Mouse (Mus musculus) inflammation-experienced regulatory T-cells, adult 6 months (primary cell): ENCODE measurements at regions not wholly inside any gene's neighbourhood (a gene's known extent, or its start where the extent isn't known, plus 50 kb on each side); places are given as distances from the start of the nearest gene placed in this dataset.

Source experiments
- ATAC-seq: one replicate; pipeline ENCODE4 v1.8.0; 2017

DNA sequence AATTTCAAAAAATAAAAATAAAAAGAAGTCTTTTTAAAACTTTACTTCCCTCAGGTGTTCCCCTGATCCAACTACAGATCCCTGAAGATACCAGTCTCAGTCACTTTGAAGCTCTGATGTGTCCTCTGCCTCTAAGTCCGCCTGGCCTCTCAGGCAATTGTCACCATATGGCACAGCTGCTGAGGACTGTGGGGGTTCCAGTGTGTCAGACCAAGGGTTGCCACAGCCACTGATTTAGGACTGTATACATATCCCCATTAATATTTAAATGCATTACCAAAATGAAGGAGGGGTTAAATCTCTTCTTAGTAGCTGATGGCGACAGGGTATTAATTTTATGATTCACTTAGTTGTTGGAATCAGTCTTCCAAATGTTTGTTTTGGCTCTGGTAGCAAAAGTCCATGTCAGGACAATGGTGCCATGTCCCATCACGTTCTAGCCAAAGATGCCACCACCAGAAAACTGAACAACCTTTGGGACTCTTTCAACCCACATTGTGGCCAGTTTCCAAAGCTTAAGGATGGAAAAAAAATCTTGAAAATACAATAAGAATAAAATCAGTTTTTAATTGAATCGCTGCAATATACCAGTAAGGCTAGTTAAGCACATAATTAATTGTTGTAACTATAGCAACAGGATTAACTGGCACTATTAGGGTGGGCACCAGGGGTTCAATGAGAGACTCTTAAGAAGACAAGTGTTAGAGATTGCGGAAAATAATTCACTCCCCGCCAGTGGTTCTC is 62.5 kb downstream of the Arrdc4 start:
- ATAC-seq, result no peak

DNA sequence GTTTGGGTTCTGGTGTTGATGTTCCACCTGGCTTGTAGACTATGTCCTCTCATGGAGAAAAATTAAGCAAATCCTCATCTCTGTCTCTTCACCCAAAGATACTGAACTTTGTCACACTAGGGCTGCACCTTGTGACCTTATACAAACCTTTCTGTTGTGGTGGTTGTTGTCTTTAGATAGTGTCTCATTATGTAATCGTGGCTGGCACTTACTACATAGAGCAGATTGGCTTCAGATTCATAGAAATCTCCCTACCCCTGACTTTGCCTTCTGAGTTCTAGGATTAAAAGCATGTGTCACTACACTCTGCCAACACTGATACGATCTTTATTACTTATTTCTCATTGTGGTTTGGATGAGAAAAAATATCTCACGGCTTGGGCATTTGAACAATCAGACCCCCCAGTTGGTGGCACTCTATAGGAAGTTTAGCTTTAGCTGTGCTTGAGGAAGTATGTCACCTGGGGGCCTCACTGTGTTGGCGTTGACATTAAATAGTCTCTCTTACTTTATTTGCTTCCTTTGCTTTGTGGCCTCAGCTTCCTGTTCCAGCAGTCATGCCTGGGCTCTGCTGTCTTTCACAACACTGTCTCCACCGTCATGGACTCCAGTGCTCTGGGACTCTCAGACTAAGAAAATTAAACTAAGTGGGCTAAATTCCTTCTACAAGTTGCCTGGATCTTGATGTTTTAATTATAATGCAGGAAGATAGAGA is 66.0 kb downstream of the Arrdc4 start:
- ATAC-seq, result peak; percentile 64

DNA sequence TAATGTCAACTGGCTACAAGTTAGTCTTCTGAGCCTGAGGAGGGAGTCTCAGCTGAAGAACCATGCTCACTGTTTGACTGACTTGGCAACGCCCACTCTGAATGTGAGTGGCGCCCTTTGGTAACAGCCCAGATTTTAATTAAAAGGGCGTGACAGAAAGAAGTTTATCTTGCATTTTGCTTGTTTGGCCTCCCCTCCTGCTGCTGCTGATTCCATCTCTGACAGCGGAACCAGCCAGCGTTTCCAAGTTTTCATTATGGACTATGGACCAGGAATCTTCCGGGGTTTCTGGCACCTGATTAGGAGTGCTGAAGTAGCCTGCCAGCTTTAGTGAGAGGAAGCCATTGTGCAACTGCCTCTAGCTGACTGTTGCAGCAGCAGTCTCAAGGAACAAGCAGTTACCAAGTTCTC is 66.7 kb downstream of the Arrdc4 start:
- no peak for ATAC-seq

DNA sequence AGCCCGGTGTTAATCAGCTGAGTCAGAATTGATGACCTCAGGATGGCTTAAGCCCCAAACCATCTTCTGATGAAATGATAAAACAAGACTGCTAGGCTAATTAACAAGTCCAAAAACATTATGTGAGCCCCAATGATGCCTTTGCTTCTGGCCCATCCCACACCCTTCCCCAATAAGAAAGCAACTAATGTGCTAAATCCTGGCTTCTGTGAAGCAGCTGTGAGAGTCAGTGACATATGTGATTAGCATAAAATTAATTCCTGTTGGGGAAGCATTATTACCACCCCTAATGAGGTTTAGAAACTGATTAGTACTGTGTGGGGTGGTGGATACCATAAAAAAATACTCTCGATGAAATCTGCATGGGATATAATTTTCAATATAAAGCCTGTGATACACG is 69.3 kb downstream of the Arrdc4 start:
- no peak for ATAC-seq

DNA sequence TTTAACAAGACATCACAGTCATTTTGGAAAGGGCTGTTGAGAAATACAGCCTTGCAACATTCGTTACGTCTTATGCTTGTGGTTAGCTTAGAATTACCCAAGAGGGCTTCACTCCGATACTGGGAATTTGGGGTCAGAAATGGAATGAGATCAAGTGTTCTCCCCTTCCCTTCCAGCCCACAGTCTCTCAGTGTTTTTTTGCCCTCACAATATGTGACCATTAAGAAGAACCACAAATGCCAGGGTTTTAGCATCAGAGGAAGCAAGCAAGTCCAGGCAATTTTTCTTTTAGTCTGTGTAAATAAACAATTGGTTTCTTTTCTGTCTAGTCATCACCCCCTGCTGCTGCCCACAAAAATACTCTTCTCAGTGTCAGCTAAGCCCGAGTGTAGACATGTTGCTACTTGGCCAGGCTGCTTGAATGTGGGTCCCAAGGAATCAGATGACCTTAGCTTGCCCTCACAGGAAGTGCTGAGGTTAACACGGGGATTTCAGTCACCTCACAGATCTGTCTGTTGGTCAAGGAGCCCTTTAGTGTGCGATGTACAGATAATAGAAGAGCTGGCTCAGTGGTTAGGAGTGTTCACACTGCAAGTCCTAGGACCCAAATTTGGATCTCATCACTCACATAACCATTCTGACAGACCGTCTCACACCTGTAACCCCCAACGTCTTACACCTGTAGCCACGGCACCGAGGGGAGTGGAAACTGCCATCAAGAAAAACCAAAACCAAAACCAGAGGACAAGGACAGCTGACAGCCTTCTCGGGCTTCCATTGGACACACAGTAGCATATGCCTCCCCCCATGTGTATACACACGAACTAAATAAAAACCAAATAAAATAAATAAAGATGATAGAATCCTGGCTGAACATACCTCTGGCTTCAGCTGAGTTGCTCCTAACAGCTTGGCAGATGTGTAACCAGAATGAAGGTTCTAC is 81.0 kb downstream of the Arrdc4 start:
- ATAC-seq, result peak; percentile 50

DNA sequence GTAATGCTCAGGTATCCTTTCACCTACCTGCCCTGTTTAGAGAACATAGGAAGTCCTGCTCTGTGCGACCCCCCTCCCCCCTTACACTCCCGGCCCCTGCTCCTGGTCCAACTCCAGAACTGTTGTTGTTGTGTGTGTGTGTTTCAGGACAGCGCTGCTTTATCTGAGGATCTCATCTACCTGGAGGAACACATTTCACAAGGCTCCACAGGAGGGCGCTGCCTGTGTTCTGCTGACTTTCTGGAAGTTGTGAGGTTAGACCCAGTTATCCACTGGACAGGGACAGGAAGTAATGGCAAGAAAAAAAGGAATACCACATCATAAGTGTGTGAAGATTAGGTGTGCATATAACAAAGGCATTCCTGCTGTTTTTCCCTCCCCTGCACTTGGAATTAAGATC is 81.8 kb downstream of the Arrdc4 start:
- ATAC-seq, result no peak

DNA sequence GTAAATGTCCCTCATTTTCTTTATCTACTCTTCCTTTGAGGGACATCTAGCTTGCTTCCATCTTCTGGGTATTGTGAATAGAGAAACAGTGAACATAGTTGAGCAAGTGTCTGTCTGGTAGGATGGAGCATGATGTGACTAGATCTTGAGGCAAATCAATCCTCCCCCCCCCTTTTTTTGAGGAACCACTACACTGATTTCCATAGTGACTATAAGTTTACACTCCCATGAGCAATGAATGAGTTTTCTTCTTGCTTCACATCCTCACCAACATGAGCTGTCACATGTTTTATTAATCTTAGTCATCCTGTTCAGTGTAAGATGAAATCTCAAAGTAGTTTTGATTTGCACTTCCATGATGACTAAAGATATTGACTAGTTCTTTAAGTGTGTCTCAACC is 92.7 kb downstream of the Arrdc4 start:
- no peak for ATAC-seq

DNA sequence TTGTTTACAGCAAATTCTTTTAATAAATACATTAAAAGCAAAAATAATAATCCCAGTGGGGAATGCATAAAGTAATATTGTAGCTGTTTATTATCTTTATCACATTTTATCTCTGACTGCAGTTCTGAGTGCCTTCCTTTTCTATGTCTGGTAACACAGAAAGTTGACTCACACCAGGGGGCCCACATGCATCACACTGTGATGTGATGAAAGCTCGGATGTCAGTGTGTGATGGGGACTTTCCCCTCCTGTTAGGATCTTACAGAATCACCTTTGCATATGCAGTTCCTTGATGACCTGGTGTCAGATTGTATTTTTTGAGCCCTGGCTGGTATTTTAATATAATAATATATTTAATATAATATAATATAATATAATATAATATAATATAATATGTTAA is 95.5 kb downstream of the Arrdc4 start:
- ATAC-seq, result peak; percentile 80

DNA sequence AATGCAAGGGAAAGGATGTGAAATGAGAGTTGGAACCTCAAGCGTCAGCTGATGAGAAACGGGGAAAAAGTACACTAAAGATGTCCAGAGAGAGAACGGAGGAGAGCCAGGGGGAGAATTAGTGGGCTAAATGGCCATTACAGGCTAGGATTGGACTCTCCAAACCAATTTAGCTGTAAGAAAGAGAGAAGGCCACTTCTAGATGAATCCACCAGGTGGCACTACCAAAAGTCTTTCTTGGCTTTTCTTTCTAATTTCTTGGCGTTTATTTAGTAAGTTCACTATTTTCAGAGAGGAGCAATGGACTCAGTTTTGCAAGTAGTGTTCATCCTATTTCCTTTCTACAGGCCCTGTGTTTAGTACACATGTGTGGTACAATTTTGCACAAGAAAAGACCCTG is 97.6 kb downstream of the Arrdc4 start:
- ATAC-seq, result no peak

DNA sequence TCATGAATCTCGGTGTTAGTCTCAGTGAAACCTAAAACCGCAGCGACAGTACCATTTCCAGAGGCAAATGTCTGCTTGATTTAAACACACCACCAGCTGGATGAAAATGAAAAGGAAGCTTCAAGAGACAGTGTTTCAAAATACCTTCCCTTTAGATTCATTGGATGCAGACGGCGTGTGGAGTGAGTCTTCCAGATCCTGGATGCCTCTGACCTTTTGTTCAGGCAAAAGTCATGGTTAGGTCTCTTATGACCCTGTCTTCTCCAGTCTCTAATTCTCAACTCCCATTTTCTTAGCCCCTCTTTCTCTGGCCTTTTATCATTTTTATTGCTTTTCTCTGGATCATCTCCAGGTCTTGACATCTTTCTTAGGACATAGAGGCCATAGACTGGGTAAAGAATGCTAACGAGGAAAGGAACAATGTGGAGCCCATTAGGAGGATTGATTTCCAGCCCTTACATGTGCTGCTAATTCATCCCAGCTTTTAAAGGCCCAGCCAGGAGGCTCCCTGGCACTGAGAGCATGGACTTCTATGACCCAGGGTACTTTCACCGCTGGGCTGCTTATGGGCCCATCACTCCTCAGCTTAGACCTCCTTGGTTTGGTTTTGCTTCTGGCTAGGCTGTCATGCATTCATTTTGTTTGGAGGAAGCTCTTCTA is 111.4 kb downstream of the Arrdc4 start:
- ATAC-seq, result no peak

DNA sequence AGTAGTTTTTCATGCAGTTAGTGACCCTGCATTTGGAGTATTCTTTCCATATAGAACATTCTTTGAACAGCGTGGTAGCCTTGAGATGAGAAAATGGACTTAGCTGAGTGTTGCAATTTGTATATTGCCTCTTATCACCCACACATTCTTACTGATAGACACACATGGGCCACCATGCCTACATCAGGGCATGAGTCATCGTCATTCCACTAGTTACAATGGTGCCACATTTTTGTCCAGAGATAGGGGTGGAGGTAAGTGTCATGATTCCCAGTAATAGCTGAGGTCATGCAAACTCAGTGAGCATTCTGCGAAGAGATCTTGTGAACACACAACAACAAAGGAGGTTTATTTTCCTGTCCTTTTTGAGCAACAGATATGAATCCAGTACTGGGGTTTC is 128.0 kb downstream of the Arrdc4 start:
- ATAC-seq, result no peak

DNA sequence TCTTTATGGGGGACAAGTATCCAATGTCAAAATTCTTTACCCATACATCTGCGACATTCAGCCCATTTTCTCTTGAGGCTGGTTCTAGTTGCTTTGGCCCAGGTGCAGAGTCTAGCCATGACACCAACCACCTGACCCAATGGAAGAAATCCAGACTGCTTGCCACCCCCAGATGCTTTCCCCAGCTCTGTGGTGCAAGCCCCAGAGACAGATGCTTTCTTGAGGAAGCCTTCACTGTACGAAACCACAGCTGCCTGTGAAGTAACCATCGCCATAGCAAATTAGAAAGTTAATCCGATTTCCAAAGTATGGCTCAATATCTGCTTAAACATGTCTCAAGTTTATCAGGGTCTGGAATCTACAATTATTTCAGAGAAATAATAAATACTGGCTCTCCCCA is 138.5 kb downstream of the Arrdc4 start:
- ATAC-seq, result no peak

DNA sequence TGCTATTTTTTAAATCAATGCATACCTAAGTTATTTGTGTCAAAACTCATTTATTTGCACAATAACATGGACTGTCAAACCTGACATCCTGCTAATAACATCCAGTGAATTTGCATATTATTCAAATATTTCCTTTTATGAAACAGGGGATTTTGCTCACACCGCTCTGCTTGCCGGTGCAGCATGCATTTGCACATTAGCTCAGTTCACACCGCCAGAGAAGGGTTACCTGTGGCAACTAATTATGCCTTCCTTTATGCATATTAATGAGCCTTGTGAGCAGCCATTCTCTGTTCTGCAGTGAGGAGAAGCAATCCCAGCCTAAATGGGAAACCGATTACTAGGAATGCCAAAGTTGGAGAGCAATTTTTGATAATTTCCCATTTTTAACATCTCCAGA is 141.9 kb downstream of the Arrdc4 start:
- ATAC-seq, result no peak

DNA sequence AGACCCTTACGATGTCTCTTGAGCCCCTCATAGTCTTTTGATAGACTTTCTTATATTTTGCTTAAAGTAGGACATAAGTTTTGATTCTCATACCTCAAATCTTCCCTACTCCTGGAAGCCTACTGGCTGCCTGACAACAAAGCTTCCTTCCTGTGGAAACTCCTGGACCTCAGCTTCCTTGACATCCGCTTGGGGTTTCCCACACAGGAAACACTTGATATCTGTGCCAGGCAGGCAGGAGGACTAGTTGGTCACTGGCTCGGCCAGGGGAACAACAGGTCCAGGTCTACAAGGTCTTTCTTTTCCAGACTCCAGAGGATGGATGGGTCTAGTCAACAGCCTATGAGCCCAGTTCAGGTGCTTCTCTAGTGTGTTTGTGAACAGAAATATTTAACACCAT is 142.8 kb downstream of the Arrdc4 start:
- ATAC-seq, result no peak

DNA sequence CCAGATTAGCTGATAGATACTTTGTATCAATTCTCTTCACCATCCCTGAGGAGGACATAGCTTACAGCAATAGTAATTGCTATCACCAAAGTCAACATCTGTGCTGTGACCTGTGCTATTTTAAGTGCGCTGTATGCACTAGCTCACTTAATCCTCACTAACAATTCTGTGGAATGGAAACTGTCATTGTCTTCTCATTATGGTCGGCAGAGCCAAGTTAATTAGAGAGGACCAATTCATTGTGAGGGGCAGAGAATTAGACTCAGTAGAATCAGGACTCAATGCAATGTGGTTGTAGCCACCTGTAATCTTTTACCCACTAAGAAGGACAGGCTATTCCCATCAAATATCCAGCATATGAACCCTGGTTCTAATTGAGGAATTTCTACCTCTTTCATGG is 145.3 kb downstream of the Arrdc4 start:
- ATAC-seq, result no peak

DNA sequence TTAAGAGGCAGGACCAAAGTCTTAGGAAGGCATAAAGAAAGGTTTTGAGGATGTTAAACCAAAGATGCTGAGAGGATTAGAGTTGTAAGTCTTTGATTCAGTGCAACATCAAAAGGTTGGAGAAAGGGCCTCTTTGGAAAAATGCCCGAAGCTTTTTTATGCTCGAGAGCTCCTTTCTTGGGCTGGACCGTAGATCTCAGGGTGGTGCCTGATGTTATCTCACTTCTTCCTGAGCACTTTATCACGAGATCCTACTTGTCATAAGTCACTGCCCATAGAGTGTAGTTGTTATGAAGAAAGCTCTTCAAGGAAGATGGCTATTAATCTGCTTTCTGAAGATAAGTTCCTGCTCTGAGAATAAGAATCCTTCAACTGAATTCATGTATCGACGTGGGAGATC is 147.0 kb downstream of the Arrdc4 start:
- ATAC-seq, result no peak

DNA sequence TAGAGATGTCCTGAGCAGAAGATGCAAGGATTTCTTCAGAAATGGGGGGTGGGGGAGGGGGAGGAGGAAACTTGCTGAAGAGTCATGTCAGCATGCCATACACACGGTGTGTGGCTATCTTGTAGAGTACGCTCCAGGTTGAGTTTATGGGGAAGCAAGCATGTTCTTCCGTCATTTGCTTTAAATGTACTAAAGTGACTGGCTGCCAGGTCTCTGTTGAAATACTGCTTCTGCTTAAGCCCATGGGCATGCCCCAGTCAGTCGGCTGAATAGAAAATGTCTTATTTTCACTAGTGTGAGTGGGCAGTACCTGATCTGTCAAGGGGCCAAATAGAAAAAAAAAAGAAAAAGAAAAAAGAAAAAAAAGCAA is 155.0 kb downstream of the Arrdc4 start:
- no peak for ATAC-seq

DNA sequence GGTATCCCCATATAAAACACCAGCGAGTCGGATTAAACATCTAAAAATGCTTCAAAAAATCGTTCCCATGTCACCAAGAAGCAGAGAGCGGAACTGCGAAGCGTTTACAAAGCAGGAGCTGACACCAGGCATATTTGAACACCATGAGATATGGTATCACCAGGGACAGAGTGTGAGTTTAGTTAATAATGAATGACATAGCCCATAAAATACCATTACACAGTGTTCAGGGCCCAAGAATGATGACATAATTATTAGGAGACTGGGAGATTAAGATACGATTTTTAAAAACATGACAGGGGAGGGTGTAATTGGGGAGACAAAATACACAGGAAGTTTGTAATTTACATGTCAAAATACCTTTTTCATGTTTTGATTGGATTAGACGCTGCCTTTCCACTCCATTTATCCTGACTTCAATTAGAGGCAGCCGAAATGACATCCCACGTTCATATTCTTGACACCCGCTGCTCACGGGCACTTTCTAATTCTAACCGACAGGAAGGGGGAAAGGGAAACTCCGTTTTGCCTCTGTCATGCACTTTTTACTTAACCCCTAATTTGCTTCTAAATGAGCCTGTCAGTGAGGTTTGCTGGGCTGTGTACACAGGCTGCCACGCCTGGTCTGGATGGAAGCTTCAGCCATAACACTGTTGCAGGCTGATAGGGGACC is 155.6 kb downstream of the Arrdc4 start:
- no peak for ATAC-seq

DNA sequence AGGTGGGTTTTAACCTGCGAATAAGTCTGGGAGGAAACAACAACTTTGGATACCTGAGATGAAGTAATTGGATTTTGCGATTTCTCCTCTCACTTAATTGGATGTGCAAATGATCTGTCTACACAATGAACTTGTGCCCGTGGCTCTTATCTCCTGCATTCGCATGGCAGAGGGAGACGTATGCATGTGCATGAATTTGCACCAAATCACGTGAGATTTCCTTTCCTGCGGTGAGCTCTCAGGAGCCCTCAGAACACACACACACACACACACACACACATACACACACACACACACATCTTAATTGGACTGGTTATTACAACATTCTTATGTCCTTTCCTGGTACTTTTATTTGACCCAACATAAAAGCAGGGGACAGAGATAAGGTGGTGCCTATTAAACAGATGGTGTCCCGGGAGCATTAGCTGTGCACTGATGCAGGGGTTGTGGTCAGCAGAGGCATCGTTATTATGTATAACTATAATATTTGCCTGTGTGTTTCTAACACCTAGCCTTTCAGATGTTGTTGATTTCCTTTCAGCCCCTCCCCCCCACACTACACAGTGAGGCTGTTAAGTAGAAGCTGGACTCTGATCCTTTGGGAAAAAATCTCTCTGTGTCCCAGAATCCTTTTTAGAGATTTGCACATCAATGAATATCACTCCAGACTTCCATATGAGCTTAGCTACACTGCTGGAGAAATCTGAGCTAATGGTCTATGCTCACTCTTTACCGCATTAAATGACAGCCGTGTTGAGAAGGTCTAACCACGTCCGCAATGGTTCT is 166.3 kb downstream of the Arrdc4 start:
- no peak for ATAC-seq

DNA sequence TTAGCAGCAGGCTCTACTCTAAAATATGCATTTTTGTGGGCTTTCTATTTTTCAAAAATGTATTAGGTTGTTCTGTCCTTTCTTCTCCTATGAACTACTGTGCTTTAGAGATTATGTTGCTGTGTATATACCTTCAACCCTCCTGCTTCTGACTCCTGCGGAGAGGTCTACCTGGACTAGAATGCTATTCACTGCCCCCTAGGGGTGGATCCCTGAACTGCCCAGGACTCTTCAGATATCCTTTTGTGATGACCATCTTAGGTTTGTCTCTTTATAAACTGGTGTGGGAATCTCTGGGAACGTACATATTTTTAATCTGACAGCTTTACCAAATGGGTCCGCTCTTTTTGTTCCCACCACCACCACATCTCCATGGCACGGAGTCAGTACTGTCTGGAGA is 168.4 kb downstream of the Arrdc4 start:
- no peak for ATAC-seq

DNA sequence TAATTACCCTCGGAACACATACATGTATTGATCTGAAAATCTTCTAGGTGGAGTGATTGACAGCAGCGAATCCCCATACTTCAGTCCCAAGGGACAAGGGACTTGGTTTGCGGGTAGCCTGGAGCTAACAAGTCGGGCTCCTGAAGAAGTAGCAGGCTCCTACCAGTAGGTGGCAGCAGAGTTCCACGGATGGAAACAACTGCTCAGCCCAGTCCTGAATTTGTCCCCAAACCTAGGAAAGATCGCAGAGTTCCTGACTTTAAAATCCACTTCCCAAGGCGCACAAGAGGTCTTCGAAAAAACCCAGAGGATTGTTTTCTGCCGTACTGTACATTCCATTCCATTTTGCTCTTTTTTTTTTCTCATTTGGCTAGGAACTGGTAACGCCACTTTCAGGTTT is 169.4 kb downstream of the Arrdc4 start:
- peak; percentile 61 for ATAC-seq

DNA sequence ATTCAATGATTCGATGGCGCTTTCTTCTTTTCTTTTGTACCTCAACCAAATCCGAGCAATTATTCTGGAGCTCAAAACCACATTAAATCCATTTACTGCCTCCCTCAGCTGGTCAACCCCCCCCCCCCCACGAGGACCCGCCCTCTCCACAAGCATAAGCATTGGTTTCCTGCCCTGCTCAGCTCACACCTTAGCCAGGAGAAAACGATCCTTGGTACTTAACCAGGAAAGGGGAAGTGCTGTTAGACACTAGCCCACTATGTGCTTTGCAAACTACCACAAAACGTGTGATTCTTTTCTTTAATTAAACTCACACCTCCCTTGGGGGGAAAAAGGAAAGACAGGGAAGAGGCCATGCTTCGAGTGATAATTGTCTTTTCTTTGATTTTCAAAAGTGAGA is 169.8 kb downstream of the Arrdc4 start:
- no peak for ATAC-seq
